Mouse (Mus musculus) ES-Bruce4 (cell line): Measurements from ENCODE around the gene Zc3h12d.

Source experiments
- CTCF ChIP-seq: IDR thresholded peaks from one replicate; pipeline ENCODE4 v1.8.1; 2011; ENCODE audit warnings: low read depth, low read length
- EP300 ChIP-seq: IDR thresholded peaks from 2 replicates; pipeline ENCODE4 v1.6.1; 2011; ENCODE audit warnings: low read depth, low read length; ENCODE audit not compliant: insufficient read depth
- POLR2A ChIP-seq: IDR thresholded peaks from one replicate; pipeline ENCODE4 v1.8.1; 2011; ENCODE audit warnings: low read length; ENCODE audit not compliant: insufficient read depth

- no peak for TF ChIP-seq CTCF
- no peak for TF ChIP-seq POLR2A
- TF ChIP-seq EP300, result no peak
Measured at GRCm38 (mm10) chr10:7869746-7870145, 37.5 kb downstream of the Zc3h12d start.
